Mouse (Mus musculus) cerebellum, adult 8-10 months (tissue): ENCODE data around the gene Fdxr.

Experiments
- DNase-seq: peaks from one replicate; pipeline ENCODE4 v3.0.0; 2022

The Fdxr gene

DNA sequence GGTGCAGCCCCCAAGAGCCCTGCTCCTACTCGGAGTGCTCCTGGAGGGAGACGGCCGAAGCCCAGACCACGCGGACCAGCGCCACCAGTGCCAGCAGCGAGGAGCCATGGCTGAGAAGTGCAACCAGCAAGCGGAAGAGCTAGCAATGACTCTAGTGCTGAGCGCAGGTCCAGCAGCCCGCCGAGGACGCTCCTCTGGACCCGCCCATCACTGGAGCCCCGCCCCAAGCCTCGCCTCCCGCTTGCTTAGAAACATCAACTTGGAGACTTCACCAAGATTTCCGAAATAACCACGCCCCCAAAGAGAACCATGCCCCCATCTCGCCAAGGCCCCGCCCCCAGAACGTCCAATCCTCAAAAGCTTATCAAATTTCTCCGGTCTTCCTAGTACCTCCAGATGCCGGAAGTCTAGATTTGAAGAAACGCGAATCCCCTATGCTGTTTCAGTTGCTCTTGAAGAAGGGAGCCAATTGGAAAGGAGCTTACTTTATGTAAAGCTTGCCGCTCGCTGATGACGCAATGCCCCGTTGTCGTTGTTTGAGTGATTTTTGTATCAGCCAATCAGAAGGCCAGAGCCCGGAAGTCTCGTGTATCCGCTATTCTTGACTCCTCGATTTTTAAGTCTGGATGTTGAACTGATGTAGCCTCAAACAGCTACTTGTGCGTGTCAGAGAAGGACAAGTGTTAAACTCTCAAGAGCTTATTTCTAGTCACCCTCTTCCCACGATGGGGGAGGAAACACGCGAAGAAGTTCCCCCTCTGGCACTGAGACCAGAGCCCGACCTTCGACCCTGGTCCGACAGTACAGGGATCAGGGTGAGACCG is at the start of gene Fdxr:
TSS of gene Fdxr (minus strand) at position 271 of the 824 bp plus-strand sequence.
- peak; percentile 95 for DNase-seq

DNA sequence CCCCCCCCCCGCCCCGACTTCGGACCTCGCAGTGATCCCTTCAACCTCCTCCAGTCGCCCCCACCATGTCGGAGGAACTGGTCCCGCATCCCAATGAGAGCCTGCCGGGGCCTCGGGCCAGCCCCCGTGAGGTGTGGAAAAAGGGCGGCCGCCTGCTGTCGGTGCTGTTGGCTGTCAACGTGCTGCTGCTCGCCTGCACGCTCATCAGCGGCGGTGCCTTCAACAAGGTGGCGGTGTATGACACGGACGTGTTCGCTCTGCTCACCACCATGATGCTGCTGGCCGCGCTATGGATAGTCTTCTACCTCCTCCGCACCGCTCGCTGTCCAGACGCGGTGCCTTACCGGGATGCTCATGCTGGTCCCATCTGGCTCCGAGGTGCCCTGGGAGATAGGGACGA is 46.5 kb upstream of the Fdxr start:
- DNase-seq, result no peak

DNA sequence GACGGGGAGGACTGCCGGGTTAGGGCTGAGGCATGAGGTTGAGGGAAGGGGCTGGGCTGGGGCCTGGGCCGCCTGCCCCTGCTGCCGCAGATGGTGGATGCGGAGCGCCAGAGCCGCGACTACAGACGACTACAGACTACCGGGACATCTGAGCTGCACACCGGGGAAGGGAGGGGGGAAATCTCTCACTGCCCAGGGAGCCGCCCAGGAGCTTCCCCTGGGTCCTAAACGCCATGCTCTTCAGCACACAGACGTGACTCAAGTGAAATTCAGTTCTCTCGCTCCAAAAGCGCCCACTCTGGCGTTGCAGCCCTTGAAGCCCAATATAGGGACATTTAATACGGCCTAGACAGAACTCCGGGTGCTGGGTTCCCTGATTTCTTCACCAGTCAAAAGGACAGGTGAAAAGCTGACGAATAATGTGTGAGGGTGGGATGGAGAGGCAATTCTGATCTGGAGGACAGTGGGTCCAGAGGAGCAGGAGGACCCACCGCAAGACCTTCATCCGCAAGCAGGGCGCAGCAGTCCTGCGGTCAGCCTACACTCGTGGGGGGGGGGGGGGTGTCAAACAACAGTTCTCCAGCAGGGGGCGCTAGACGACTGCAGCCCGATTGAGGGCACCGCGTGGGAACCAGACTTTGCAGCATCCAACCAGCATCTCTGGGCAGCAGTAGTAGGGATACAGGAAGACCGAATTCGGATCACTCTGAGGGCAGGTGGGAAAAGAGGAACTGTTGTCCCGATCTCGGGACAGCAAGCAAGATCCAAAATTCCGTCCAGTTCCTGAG is 45.2 kb upstream of the Fdxr start, which contains the start of gene Ush1g:
TSS of gene Ush1g (minus strand) at position 136 of the 788 bp plus-strand sequence.
- peak; percentile 57 for DNase-seq

DNA sequence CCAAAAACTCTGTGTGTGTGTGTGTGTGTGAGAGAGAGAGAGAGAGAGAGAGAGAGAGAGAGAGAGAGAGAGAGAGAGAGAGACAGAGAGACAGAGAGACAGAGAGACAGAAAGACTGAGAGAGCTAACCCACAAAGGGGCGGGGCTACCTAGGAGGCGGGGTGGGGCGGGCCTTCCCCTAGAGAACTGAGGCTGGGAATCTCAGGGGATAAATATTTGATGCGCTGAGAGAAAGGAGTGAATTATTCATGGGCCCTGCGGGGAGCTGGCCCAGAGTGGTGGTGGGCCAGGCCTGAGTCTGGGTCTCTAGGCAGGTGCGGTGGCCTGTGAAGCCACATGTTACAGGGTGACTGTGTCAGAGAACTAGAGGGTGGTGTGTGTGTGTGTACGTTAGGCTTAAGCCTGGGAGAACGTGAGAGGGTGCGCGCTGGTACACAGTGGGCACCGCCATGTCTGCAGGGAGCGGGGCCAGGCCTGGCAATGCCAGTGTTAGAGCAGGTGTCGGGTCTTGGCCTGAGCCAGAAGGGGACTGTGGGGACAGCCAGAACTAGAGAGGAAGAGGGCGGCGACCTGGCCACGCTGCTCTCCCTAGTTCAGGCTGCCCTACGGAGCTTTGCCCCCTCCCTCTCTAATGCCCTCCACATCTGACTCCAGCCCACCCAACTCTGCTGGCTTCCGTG is 43.0 kb upstream of the Fdxr start:
- DNase-seq, result no peak

DNA sequence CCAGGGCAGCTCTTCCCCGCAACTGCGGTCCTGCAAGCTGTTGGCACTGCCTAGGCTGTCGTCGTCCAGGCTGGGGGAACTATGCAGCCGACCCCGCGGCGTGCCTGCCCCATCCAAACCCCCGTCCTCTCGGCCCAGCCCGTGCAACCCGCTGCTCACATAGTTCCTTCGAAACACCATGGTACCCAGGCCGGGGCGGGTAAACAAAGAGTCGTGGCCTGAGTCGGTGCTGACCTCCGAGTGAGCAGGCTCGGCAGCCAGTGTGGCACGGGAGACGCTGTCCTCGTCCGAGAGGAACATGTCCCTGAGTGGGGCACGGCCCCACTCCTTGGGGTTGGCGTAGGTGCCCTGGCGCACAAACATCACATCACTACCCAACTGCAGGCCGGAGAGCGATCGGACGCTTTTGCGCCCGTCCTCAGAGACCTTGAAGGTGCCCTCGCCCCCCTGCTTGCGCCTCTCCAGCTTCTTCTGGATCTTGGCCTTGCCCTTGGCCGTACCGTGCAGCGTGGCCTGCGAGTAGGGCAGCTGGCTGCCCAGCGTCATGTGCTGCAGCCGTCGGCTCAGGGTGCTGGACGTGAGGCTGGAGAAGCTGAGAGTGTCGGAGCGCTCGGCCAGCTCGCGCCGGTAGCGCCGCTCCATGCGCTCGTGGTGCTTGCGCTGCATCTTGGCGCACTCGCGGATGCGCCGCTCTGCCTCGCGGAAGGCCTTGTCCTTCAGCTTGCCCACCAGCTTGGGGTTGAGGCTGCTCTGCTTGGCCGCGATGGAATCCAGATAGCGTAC is 41.6 kb upstream of the Fdxr start:
- no peak for DNase-seq

DNA sequence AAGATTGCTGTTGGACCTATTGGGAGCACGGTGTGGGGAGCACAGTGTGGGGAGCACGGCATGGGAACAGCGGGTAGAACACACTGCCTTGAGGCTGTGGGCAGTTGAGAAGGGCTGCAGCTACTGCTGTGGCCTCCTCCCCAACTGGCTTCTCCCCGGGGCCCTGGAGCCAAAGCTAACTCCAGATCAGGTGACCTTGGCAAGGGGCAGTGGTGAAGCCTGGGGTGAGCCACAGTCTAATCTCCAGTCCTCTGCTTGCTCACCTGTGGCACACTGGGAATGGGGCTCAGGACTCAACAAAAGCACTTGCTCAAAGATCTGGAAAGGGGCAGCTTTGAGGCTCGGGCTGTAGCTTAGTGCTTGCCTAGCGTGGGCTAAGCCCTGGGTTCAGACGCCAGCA is 40.4 kb upstream of the Fdxr start:
- no peak for DNase-seq

DNA sequence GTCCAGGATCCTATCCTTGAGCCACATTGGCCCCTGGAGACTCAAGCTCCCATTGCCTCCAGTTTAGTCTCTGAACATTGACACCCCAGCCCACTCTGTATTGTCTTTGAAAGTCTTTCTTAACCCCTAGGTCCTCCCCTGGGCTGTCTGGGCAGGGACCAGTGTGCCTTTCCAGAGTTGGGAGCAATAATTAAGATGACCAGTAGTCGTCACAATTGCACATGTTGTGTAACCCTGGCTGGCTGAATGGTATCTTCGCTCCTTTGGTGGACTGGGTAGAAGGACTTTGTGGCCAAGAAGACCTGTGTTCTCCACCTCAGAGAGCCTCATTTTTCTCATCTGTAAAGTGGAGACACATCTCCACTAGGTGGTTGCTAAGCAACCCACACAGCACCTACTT is 37.4 kb upstream of the Fdxr start:
- DNase-seq, result no peak

DNA sequence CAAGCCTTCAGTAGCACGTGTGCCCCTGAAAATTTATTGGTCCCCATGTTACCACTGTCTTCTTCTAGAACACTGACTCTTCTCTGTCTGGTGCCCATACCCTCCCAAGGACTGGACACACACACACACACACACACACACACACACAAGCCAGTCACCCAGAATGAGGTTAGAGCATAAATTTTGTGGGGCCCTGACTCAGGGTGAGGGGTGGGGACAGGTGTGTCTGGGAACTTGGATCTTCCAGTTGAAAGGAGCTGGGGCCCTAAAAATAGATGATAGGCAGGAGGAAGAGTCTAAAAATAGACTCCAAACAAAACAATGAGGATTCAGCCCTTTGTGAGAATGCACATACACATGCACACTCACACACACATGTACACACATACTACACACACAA is 31.9 kb upstream of the Fdxr start:
- no peak for DNase-seq

DNA sequence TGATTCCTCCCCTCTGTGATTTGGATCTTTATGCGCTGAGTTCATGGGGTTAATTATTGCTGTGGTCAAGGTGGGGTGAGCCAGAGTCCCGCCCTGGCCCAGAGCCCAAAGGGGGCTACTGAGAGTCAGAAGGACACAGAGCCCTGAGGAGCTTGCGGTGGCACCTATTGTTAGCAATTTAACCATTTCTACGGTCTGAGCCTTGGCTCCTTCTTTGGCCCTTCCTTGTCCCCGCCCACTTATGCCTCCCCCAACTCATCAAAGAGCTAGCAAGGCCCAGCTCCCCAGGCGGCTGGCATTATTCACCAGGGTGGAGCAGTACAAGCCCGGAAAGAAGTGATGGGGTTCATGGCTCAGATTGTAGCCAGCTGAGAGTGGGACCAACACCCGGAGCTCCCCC is 30.0 kb upstream of the Fdxr start, which contains the start of gene Otop2:
TSS of gene Otop2 (plus strand) at position 301 of the 400 bp plus-strand sequence.
- DNase-seq, result no peak

DNA sequence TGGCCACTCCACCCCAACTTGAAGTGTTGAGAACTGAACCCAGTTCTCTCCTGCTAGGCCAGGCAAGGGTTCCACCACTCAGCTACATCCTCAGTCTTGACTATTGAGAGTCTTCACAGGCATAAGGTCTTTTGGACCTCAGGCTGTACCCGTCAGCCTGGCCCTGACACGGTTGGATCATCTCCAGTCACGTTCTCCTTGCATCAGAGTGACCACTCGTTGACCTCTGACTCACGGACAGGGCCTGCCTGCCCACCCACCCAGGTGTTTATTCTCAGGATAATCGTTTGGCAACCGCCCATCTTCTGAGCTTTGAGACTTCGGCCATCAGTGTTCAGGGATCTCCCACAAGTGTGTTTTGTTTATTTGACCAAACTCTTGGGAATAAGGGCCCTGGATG is 26.3 kb upstream of the Fdxr start:
- DNase-seq, result no peak

DNA sequence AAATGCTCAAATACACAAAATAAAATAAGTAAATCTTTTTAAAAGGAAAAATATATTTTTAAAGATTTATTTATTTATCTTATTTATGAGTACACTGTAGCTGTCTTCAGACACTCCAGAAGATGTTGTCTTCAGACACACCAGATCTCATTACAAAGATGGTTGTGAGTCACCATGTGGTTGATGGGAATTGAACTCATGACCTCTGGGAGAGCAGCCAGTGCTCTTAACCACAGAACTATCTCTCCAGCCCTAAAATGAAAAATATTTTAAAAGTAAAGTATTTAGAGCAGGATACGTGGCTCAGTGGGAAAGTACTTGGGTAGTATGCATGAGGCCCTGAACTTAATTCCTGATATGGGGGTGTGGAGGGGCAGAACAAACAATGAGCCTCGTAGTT is 24.5 kb upstream of the Fdxr start:
- no peak for DNase-seq

DNA sequence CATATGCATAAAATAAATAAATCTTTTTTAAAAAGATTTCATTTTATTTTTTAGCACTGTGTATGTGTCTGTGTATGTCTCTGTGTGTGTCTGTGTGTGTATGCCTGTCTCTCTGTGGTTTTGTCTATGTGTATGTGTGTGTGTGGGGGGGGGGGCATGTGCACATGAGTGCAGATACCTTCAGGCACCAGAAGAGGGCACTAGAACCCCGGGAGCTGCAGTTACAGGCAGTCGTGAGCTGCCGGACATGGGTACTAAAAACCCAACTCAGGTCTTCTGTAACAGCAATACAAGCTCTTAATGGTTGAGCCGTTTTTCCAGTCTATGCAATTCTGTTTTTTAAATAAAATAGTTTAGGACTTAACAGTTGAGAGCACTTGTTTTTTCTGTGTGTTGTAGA is 23.9 kb upstream of the Fdxr start:
- no peak for DNase-seq

DNA sequence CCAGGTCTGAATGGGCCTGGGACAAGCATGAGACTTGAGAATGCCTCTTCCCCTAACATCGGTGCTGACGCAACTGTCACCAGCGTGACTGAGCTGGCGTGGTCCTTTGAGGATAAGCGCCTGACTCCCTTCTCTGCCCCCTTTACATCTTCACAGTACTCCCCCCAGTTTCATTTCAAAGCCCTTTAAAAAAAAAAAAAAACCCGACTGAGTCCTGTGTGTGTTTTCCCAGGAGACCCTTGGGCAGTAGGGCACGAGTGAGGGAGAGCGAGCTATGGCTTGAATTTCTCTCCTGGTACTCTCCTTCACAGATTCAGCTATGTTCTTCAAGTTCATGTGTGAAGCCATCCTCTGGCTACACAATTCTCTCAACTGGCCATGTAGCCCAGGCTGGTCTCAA is 21.3 kb upstream of the Fdxr start:
- no peak for DNase-seq

DNA sequence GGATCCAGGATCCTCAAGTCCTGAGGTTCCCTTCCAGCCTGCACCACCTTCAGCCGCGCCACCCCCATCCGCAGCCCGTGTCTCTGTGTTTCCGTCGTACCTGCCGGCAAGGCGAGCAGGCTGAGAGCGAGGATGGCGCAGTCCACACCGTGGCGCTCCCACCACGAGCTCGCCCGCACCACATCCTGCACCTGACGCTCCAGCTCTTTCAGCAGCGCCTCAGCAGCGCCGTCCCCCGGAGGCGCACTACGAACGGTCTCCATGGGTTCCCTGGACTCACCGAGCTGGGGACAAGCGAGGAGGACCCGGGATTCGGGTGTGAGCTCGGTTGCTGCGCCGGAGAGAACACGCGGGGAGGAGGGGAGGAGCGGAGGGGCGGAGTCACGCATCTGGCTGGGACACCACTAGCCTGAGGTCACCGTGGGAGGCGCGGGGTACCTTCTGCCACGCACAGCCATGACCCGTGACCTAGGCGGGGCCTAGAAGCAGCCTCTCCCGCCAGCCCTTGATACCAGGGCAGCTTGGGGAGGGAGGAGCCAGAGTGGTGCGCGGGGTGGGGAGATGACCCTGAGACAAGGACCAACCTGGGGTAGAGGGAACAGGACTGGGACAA is 20.5 kb upstream of the Fdxr start, which contains the start of gene Fads6:
TSS of gene Fads6 (minus strand) at position 450 of the 613 bp plus-strand sequence.
- peak; percentile 85 for DNase-seq

DNA sequence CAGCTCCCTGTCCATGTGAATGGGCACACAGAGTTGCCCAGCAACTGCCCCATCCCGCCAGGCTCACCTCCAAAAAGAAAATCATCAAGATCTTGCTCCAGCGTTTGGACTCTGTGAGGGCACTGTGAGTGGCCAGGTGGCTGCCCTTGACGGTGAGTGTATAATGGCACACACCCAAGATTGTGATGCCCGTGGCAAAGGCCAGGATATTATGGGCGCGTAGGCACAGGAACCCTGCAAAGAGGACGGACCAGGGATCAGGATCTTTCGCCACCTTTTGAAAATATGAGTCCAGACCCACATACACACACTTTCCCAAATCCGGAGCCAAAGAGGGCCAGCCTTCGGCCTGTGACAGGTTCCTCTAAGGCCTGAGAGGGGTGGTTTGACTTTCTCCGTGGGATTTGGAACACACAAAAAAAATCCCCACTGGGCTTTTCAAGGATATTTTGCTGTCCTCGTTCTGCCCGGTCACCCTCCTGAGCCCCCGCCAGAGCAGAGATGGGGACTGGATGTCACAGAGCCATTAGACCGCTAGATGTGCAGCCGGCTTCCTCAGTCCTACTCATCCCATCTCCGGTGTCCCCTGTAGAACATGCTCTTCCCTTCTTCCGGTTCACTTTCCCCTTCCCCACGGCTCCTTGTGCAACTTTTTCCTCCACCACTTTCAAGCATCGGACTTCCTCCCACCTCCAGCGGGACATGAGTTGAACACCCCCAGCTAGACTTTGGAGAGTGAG is 19.8 kb upstream of the Fdxr start:
- DNase-seq, result peak; percentile 71

DNA sequence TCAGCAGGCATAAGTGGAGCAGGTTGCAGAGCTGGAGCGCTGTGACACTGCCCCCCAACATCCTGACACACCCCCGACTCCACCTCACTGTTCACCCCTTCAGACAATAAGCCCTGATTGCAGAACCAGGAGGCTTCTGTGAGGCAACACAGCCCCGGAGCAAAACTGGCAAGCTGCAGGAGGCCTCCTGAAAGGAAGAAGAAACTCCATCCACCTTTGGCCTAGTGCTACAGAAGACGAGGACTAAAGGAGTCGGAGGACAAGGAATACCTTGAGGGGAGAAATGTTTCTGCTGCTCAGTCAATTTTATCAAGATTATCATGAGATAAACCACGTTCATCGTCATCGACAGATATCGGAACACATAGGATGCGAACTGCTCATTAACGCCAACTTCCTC is 19.1 kb upstream of the Fdxr start:
- DNase-seq, result peak; percentile 20

DNA sequence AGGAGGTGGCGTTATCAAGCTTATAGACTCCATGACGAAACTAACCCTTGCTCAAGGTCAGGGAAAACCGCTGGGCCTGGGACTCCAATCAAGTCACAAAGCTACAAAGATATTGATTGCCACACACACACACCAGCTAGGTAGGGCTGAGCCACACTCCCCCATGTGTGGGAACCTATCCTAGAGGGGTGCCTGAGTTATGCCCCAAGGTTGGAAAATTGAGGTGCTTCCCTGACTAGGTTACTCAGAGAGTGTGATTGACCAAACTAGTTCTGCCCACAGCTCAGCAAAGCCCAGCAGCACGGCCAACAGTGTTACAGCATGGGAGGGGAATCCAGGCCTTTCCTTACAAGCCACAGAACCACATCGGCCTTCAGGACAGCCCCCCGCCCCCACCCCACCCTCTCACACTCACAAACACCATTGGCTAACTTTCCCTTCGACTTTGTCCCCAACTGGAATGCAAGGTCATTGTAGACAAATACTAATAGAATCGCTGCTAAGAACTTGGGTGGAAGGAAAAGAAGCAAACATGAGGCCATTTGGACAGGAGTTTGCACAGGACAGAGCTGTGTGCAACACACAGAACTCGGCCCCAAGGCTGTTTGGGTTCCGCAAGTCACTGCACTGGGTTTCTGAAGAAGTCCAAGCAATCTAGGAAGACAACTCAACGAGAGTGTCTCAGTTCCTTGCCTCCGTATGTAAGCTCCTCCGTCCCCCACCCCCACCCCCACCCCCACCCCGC is 16.0 kb upstream of the Fdxr start:
- DNase-seq, result peak; percentile 11

DNA sequence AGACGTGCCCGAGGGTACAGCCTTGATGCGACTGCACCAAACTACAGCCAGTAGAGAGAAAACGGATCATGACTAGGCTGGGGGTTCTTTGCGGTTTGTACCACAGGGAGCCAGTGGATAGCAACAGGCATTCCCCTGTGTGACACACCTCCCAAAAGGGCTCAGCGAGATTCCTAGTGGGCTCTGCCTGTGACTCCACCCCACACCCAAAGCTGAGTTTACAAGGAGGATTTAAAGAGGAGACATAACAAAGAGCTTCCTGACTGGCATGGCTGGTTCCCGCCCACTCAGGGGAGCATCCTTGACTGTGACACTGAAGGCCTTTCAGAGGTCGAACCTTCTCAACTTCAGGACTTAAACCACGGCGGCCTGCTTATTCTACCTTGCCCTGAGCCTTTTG is 14.7 kb upstream of the Fdxr start:
- peak; percentile 16 for DNase-seq

DNA sequence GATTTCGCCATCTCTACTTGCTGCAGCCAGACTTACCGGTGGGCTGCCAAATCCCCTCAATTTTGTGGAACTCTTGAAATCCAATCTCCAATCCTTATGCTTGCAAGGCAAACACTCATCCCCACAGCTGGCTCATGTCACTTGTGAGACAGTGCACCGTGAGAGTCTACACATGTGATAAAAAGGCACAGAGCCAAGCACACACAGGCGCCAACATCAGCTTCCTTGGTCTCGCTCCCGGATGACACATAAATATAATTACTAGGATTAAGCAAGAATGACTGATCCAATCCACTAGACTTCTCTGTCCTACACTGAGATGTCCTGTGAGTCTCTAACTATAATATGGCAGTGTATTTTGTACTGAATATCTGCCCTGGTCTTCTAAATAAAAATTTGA is 14.1 kb upstream of the Fdxr start:
- peak; percentile 11 for DNase-seq

DNA sequence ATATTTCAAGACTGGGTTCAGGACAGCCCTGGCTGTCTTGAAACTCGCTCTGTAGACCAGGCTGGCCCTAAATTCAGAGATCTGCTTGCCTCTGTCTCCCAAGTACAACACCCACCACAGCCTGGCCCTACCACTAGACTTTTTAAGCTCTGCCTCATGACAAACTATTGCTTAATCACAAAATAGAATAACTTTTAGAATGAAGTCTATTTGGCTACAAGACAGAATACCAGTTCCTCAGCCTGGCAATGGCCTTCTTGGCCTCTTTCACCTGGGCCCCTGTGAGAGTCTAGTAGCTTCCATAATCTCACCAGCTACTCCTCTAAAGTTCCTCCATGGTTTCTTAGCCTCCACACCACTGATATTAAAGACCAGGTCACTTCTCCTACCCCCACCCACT is 13.5 kb upstream of the Fdxr start:
- DNase-seq, result no peak

DNA sequence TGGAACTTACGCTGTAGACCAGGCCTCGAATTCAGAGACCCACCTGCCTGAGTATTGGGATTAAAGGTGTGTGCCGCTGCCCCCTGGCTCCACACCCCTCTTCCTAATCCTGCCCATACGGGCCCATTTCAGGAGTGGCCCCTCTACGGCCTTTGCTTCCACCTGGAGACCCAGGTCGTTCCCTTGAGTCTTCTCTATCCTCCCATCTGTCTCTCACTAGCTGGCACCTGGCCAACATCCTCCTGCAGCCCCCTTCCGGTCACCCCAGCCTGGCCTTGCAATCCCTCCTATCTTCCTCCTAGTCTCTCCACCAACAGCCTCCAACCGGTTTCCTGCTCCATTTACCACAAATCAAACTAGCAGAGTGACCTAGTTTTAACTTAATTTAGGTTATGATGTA is 13.0 kb upstream of the Fdxr start:
- DNase-seq, result peak; percentile 33
